Mouse (Mus musculus) neural tube, embryonic 14.5 days (tissue): Measurements from ENCODE around the gene Dhh. TPM values are rescaled to one million over a fixed set of nuclear protein-coding genes. Genes with fewer than 3 reads are reported as not detected.

Experiments
- ATAC-seq: fragments of 200-750 bp; cut with Nextera tagmentation; 2 replicates; pipeline ENCODE4 v1.8.0; 2017; ENCODE audit warnings: low read depth, mild to moderate bottlenecking, moderate TSS enrichment, moderate library complexity
- H3K27ac ChIP-seq: fragments of 300-500 bp; sonication (generic); 2 replicates; pipeline ENCODE4 v1.5.1; 2014; ENCODE audit warnings: low read depth, mild to moderate bottlenecking, control low read depth, low read length, moderate library complexity, mixed read lengths
- H3K27me3 ChIP-seq: fragments of 300-500 bp; sonication (generic); 2 replicates; pipeline ENCODE4 v1.6.1; 2014; ENCODE audit warnings: low read length; ENCODE audit not compliant: control insufficient read depth, insufficient read depth
- H3K36me3 ChIP-seq: fragments of 300-500 bp; sonication (generic); 2 replicates; pipeline ENCODE4 v1.6.1; 2014; ENCODE audit warnings: low read length, mixed read lengths; ENCODE audit not compliant: control insufficient read depth, insufficient read depth
- H3K4me1 ChIP-seq: fragments of 300-500 bp; sonication (generic); 2 replicates; pipeline ENCODE4 v1.6.1; 2014; ENCODE audit warnings: low read length; ENCODE audit not compliant: control insufficient read depth, insufficient read depth
- H3K4me2 ChIP-seq: fragments of 300-500 bp; sonication (generic); 2 replicates; pipeline ENCODE4 v1.6.1; 2014; ENCODE audit warnings: mild to moderate bottlenecking, low read depth, low read length, control low read depth
- H3K4me3 ChIP-seq: fragments of 300-500 bp; sonication (generic); 2 replicates; pipeline ENCODE4 v1.5.1; 2014; ENCODE audit warnings: low read depth, low read length, control low read depth, mixed read lengths
- H3K9ac ChIP-seq: fragments of 300-500 bp; sonication (generic); replicated peaks from 2 replicates; pipeline ENCODE4 v1.6.1; 2014; ENCODE audit warnings: low read depth, mild to moderate bottlenecking, control low read depth, low read length, mixed read lengths
- H3K9me3 ChIP-seq: fragments of 300-500 bp; sonication (generic); 2 replicates; pipeline ENCODE4 v1.6.1; 2016; ENCODE audit warnings: low read length; ENCODE audit not compliant: control insufficient read depth
- WGBS: fragments of 180-500 bp; shearing (Covaris S2); extraction: QIAGEN DNeasy Blood & Tissue Kit; methylation state at CpG from one replicate; pipeline ENCODE4 v1.1.7; 2014; 5-methylcytosine and 5-hydroxymethylcytosine counted together
- polyA plus RNA-seq: library from polyadenylated mRNA; unstranded; fragments of >200 nt; fragmentation: Nextera tagmentation; extraction: Ambion mirVana; gene quantifications from 2 replicates; pipeline ENCODE4 v1.2.1, GENCODE M21; 2014

Gene Dhh
- 0.32 and 2.0 TPM in 2 replicates for polyA plus RNA-seq

- WGBS = under 1% methylated on average over 41 of the region's 41 CpGs
- no peak for ATAC-seq
- H3K4me3 ChIP-seq = peak within 1 kb of the TSS; percentile 12
Observed at GRCm38 (mm10) chr15:98897928-98898800, at the start of gene Dhh. TSS of gene Dhh (minus strand) at chr15:98898540.

GRCm38 (mm10) chr15:98947884-98948283 is 49.5 kb upstream of the Dhh start:
- peak overlapping the region; percentile 88; the same call in 1 of the 2 replicates for H3K4me2 ChIP-seq
- no peak overlapping the region for H3K9ac ChIP-seq
- H3K4me1 ChIP-seq = peaks cover 3% of the 10 kb centered on the region; the same call in 1 of the 2 replicates
- no peak overlapping the region for H3K4me3 ChIP-seq
- 27% methylated on average over 3 of the region's 3 CpGs for WGBS
- no peaks in the 10 kb centered on the region for H3K27me3 ChIP-seq
- H3K9me3 ChIP-seq = no peaks in the 10 kb centered on the region
- peak overlapping the region; percentile 17; the same call in 1 of the 2 replicates for H3K27ac ChIP-seq
- no peak for ATAC-seq
- peaks cover 10% of the 10 kb centered on the region; the same call in 1 of the 2 replicates for H3K36me3 ChIP-seq

More at GRCm38 (mm10) chr15:98897928-98898800, at the start of gene Dhh:
- Histone ChIP-seq H3K4me1 (peaks cover 14% of the 10 kb centered on the region), H3K27ac (no peak within 1 kb of the TSS), H3K9me3 (no peaks in the 10 kb centered on the region), H3K36me3 (peaks cover 2% of the 10 kb centered on the region; the same call in 1 of the 2 replicates), H3K9ac (no peak within 1 kb of the TSS), H3K27me3 (peaks cover 53% of the 10 kb centered on the region), H3K4me2 (peak within 1 kb of the TSS; percentile 22; the same call in 1 of the 2 replicates)

- WGBS = 73% methylated on average over 4 of the region's 4 CpGs
Observed at GRCm38 (mm10) chr15:98943133-98943532, 44.8 kb upstream of the Dhh start.

GRCm38 (mm10) chr15:98942081-98942480 is 43.7 kb upstream of the Dhh start:
- H3K9me3 ChIP-seq = no peaks in the 10 kb centered on the region
- H3K4me3 ChIP-seq = no peak overlapping the region
- H3K4me1 ChIP-seq = no peaks in the 10 kb centered on the region
- no peak overlapping the region for H3K4me2 ChIP-seq
- no peak overlapping the region for H3K9ac ChIP-seq
- ATAC-seq = no peak
- no peaks in the 10 kb centered on the region for H3K27me3 ChIP-seq
- H3K36me3 ChIP-seq = no peaks in the 10 kb centered on the region
- no peak overlapping the region for H3K27ac ChIP-seq
- 84% methylated on average over 4 of the region's 4 CpGs for WGBS

More at GRCm38 (mm10) chr15:98943133-98943532, 44.8 kb upstream of the Dhh start:
- Histone ChIP-seq H3K4me3 (no peak overlapping the region), H3K4me1 (no peaks in the 10 kb centered on the region), H3K9ac (no peak overlapping the region), H3K4me2 (no peak overlapping the region), H3K9me3 (no peaks in the 10 kb centered on the region), H3K27ac (no peak overlapping the region), H3K36me3 (no peaks in the 10 kb centered on the region), H3K27me3 (no peaks in the 10 kb centered on the region)
- ATAC-seq = no peak

GRCm38 (mm10) chr15:98941539-98941938 is 43.2 kb upstream of the Dhh start:
- no peak overlapping the region for H3K27ac ChIP-seq
- no peaks in the 10 kb centered on the region for H3K9me3 ChIP-seq
- H3K27me3 ChIP-seq = no peaks in the 10 kb centered on the region
- H3K4me1 ChIP-seq = no peaks in the 10 kb centered on the region
- no peak overlapping the region for H3K4me3 ChIP-seq
- H3K36me3 ChIP-seq = no peaks in the 10 kb centered on the region
- WGBS = 84% methylated on average over 2 of the region's 2 CpGs
- no peak overlapping the region for H3K9ac ChIP-seq
- no peak overlapping the region for H3K4me2 ChIP-seq
- no peak for ATAC-seq

GRCm38 (mm10) chr15:98940816-98941215 is 42.5 kb upstream of the Dhh start:
- Histone ChIP-seq H3K4me2 (no peak overlapping the region), H3K4me3 (no peak overlapping the region), H3K27ac (no peak overlapping the region), H3K36me3 (no peaks in the 10 kb centered on the region), H3K9ac (no peak overlapping the region), H3K27me3 (no peaks in the 10 kb centered on the region), H3K4me1 (no peaks in the 10 kb centered on the region), H3K9me3 (no peaks in the 10 kb centered on the region)
- ATAC-seq = no peak
- WGBS = 61% methylated on average over 10 of the region's 10 CpGs

GRCm38 (mm10) chr15:98934217-98934839 is 36.0 kb upstream of the Dhh start, which contains the start of gene Tuba1b:
TSS of gene Tuba1b (minus strand) at chr15:98934565.
- ATAC-seq = peak; percentile 95
- Histone ChIP-seq H3K36me3 (peaks cover 9% of the 10 kb centered on the region; the same call in 1 of the 2 replicates), H3K4me1 (peaks cover 20% of the 10 kb centered on the region), H3K27ac (peak within 1 kb of the TSS; percentile 94), H3K4me2 (peak within 1 kb of the TSS; percentile 97), H3K4me3 (peak within 1 kb of the TSS; percentile 68), H3K27me3 (no peaks in the 10 kb centered on the region), H3K9ac (peak within 1 kb of the TSS; percentile 69), H3K9me3 (no peaks in the 10 kb centered on the region)
- WGBS = under 1% methylated on average over 35 of the region's 58 CpGs

- Histone ChIP-seq H3K4me3 (peak overlapping the region; percentile 68), H3K27me3 (no peaks in the 10 kb centered on the region), H3K27ac (peak overlapping the region; percentile 94), H3K36me3 (peaks cover 9% of the 10 kb centered on the region; the same call in 1 of the 2 replicates), H3K4me2 (peak overlapping the region; percentile 97), H3K9ac (peak overlapping the region; percentile 69), H3K4me1 (peaks cover 20% of the 10 kb centered on the region), H3K9me3 (no peaks in the 10 kb centered on the region)
- under 1% methylated on average over 35 of the region's 35 CpGs for WGBS
- ATAC-seq = peak; percentile 85
Observed at GRCm38 (mm10) chr15:98933833-98934216, 35.5 kb upstream of the Dhh start.
